Mouse (Mus musculus): ENCODE data around the gene Phf3.

- TF ChIP-seq CTCF (IDR thresholded peaks at IDR 0.05; ENCODE audit: insufficient read depth, low read depth, low read length), result no peak
- no peak for TF ChIP-seq POLR2A (IDR thresholded peaks at IDR 0.05; ENCODE audit: insufficient read depth, low read depth, low read length)
Measured at GRCm38 (mm10) chr1:30755453-30756224, 118.1 kb downstream of the Phf3 start.
